Mouse (Mus musculus) lung, adult 18-20 months (tissue): ENCODE data around the gene Slc27a3.

ENCODE experiments used
- DNase-seq, 2 experiments: peaks; one replicate each; pipeline ENCODE4 v3.0.0; 2022; ENCODE audit warnings: mixed read lengths in 2 of 2

Slc27a3 gene

DNA sequence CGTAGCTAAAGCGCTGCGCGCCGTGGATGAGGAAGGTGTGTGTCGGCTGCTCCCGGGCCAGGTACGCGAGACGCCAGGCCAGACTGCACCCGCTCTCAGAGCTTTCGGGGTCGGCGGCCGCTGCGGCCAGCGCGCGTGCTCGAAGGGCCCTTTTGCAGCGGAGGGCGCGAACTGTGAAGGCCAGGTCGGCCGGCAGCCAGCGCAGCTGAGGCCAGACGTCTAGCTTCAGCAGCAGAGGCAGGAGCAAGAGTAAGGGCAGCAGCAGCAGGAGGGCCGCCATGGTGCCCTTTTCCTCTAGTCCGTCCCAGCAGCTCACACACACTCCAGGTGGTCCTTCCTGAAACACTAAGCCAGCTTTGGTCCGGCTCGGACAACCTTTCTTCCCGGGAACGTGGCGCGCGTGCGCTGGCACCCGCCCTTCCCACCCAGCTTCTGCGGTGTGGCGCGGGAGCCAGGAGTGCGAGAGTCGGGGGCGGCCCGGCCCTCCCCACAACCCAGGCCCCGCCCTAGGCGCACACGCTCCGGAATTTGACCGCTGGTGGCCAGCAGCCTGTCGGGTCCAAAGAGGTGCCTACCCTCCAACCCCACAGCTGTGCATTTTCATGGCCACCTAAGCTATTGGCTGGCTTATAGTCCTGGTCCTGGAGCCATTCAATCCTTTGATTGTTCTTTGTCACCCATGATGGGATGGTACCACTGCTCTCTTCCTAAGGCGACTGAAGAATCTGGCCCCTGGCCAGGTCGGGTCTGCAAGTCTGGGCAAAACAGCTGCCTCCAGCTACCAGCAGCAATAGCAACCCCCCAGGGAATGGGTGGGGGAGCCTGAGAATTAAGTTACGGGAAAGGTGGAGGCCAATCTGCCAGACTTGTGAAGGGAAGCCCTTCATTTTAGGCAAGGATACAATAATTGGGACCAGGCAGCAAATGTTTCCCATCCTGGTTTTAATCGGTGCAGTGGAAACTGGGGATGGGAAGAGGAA, at the start of gene Slc27a3:
Slc27a3 (minus strand) TSS at position 428 of the 980 bp plus-strand sequence.
- DNase-seq, result peak; percentile 45 to 54

DNA sequence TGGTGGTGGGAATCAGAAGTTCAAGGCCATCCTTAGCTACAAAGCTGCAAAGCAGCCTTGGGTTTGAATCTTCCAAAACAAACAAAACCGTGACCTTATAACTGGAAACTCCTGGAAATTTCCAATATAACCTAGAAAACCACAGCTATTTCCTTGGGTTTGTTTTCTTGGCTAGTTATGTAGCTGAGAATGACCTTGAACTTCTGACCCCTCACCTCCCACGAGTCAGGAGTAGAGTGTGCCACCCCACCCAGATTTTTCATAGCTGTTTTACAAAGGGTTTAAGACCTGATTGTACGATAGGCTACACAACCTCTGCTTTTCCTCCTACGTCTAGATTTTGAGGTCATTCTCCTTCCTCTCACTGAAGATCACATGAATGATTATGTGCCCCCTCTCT, 47.4 kb upstream of the Slc27a3 start:
- no peak for DNase-seq

DNA sequence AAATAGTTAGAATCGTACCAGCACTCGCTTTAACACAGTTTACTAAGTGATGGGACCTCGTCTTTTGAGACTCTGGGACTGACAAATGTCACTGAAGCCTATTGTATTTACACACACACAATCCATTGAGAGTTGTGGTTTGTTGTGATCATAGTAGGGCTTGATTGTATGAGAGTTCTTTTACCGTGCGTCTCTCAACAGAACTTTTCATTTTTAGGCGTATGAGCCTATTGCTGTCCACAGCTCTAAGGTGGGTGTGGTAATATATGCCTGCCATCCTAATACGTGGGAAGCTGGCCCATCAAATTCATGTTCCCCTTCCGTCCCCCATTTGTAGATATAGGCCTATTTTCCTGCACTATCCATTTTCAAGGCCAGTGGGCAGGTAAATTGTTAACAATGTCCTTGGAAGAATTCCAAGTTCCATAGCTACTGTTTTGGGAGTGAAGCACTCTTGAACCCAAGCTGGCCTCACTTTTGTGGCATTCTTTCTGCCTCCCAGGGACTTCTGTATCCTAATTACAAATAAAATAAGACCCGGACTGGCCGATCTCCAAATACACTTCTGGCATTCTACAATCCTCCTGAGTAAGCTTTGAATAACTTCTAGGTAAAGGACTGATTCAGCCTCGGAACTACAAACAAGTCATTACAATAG, 44.5 kb upstream of the Slc27a3 start:
- peak; percentile 76 to 89 for DNase-seq

DNA sequence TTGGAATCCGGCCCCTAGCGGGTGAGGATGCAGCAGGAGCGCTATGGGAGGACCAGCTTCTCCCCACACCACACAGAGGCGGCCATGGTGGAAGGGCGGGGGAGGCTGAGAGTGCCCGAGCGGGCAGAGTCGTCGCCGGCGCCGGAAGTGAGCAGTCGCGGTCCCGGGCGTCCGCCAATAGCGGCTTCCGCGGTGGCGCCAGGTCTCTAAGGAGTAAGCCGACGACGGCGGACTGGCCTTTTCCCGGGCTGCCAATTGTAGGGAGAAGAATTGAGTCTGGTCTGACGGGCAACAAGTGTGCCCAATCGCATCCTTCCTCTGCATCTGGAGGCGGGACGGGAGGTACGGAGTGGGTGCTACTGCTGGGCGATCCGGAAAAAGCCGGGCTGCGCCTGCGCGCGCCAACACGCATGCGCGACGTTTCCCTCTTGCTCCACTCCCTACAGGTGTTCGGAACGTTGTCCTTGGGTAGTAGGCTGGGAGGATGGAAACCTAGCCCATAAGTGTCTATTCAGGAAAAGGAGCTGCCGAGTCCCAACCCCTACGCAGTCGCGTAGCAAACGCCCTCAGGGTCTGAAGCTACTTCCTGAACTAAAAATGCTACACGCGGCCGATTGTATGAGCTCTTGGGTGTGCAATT, 43.8 kb upstream of the Slc27a3 start, which contains the start of gene Ints3:
Ints3 (minus strand) TSS at position 242 of the 640 bp plus-strand sequence.
- peak; percentile 100 for DNase-seq

DNA sequence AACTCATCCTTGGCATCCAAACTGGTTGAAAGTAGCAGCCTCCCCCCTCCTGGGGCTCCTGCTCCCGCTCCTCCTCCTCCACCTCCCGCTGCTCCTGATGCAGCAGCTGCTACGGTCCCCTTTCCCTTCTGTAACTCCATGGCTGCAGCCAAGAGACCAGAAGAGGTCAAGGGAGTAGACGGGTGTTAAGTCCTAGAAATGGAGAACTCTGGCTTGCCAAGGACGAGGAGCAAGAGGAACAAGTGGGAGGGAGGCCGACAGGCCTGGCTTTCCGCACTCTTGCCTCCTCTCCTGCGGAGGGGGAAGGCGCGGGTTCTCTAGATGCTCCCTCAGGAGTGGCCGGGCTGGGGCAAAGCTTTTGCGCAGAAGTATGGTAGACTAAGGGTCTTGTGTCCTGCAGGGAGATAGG, 43.1 kb upstream of the Slc27a3 start:
- DNase-seq, result peak; percentile 44 to 62

DNA sequence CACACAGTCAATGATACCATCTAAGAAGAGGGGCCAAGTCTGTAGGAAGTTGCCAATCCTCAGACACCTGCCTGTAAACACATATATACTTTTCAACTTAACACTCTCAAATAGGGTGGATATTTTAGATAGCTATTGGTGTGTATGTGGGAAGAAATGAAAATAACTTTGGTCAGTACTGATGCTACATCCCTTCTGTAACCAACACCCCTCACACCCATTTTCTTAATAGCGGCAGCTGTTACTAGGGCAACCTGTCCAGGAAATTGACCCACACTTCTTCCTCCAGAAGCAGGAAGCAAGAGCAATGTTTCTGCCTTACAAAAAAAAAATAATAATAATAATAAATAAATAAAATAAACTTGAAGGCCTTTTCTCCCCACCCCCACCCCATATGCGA, 42.6 kb upstream of the Slc27a3 start:
- DNase-seq, result no peak

DNA sequence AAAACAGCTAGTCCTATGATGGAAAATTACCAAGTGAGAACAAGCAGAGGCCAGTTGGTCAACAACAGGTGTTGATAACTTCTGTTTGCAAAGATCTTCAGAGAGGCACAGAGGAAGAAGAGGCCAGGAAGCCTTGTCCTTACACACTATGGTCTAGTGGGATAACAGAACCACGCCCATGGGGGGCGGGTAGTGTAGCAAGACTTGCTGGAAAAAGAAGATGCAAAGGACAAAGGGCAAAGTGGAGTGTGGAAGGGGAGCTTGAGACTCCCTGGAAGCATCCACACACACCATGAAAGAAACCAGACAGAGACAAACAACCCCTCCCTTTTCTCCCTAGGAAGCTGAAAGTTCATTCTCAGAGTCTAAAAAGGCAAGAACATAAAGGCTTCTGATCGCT, 39.8 kb upstream of the Slc27a3 start:
- no peak for DNase-seq

DNA sequence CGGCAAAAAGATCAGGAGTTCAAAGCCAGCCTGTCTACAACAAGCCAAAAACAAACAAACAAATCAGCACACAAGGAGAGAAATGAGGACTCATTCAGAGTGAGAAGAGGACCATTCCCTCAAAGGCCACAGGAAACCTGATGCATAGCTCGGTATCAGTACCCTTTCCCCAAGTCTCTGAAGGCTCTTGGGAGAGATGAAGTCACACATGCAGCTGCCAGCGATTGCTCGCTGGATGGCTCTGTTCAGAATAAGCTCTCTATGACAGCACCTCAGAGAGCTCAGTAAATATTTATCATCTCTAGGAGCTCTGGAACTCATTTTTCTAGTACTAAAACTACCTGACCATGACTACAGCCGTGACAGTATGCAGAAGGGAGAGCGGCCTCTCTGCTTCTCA, 38.4 kb upstream of the Slc27a3 start:
- DNase-seq, result peak; percentile 36 to 54

DNA sequence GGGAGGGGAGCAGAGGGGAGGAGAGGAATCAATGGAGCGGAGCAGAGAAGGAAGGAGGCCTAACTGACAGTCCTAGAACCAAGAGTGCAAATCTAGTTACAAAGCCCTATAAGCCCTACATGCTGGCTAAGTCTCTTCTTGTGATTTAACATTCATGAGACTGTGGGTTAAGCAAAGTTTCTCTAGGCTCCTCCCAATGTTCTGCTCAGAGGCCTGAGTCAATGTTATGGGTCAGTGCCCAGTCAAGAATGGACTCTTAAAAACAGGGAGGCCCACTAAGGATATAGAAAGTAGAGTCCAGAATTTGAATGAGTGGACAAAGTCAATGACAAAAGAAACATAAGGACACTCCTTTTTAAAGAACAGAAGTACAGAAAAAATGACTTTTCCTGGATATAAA, 37.8 kb upstream of the Slc27a3 start:
- peak in 1 of 2 experiments; percentile 23 for DNase-seq

DNA sequence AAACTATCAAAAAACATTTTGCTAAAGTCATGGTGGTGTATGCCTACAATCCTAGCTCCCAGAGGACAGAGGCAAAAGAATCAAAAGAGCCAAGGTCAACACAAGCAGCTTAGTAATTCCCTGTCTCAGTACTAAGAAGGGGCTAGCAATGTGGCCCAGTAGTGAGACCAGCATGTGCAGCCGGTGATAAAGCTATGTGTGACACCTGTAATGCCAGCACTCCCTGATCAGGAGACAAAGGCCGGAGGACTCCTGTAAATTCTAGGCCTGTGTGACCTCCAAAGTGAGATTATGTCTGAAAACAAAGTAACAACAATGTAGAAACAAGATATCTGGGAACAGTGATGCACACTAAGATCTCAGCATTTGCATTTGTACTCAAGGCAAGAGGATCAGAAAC, 35.8 kb upstream of the Slc27a3 start:
- DNase-seq, result no peak

DNA sequence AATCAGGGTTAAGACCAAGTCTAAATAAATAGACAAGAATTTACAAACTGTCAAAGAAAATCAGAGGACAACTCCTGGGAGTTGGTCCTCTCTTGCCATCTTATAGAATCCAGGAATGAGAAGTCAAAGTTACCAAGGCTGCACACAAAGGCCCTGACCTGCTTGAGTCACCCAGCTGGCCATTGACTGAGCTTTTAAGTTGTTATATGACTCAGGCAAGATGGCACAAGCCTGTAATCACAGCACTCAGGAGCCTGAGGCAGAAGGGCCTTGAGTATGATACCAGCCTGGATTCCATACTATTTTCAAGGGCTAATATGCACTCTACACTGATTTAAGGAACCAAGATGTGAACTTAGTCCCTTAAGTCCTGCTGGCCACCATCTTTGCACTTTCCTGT, 33.8 kb upstream of the Slc27a3 start:
- DNase-seq, result no peak

DNA sequence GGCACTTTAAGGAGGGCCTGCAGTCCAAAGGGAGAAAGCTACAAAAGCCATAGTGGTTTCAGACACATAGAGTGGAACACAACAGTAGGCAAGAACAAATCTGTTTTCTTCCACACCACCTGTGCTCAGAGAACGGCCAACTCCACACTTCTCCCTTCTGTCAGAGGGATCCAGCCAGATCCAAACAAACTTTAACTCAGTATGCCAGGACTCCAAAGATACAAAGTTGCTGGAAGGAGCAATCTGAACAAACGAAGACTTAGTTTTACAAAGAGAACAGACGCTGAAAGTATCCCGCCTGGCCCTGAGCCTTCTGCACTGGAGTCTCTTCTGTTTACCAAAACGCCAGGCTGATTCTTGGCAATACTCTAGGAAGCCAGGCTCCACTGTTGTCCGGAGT, 31.0 kb upstream of the Slc27a3 start:
- no peak for DNase-seq

DNA sequence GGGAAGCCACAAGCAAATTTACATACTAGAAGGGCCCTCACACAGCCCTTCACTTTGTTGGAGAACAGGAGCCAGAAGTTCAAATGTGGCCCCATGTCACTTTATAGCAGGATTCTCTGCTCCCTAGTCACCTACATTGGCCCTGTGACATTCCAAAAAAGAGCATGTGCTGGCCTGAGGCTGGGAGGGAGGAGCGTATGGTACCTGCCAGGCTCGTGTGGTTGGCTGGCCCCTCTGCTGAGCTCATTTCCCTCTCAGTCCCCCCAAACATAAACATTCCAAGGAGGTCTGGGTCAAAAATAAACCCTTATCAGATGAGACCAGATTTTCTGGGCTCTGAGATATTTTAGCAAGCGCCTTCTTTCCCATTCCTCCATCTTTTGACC, 23.3 kb upstream of the Slc27a3 start:
- DNase-seq, result no peak

DNA sequence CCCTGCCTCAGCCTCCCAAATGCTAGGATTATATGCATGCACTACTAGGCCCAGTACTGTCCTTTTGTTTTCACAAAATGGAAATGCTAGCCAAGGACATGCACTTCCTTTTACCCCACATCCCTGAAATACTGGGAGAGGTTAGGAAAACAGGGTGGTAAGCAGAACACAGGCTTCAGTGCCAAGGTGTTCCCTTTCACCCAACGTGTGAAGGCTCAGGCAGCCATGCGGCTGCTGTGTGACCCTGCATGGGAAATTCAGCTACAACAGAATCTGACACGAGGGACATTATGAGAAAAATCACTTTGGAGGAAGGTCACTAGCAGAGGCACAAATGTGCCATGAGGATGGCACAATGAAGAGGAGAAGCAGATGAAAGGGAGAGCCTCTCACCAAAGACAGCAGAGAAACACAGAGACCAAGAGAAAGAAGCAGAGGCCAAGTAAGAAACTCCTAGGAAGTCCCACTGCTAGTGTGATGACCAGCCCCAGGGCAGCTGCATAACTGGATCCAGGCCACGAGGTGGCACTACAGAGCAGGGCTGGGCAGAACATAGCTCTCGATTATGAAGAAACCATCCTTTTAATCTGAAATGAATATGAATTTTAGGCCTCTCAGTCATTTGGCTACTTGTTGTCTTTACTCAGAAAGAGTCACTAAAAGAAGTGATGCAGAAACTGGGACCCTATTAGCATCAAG, 22.7 kb upstream of the Slc27a3 start:
- peak; percentile 77 to 79 for DNase-seq

DNA sequence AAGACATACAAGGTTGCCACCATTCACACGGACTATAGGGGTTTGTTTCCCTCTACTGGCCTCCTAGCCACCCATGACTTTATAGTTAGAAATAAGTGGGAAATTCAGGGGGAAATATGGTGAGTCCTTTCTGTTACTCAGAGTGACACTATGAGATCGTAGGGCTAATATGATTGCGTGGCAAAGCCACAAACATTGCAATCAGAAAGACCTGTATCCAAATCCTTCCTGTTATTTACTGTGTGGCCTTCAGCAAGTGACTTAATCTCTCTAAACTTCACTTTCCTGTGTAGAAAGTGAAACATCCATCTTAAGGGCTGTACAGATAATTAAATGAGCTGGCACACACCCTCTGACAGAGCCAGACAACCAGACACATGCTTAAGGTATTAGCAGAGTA, 19.0 kb upstream of the Slc27a3 start:
- DNase-seq, result no peak

DNA sequence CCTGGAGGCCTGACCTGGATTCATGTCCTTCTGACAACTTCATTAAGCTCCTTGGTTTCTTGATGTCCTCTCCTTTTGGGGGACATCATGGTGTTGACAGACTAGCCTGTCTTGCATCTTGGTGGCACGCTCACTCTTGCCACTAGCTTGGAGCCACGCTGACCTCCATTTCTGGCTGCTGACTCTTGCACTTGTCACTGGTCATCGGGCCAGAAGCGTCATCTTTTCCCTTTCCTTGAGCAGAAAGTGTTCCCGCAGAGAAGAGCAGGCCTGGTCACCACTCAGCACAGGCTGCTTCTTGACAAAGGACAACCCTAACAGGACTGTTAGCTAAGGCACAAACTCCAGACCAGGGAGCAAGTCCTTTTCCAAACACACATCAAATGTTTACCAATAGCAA, 16.7 kb upstream of the Slc27a3 start:
- DNase-seq, result no peak

DNA sequence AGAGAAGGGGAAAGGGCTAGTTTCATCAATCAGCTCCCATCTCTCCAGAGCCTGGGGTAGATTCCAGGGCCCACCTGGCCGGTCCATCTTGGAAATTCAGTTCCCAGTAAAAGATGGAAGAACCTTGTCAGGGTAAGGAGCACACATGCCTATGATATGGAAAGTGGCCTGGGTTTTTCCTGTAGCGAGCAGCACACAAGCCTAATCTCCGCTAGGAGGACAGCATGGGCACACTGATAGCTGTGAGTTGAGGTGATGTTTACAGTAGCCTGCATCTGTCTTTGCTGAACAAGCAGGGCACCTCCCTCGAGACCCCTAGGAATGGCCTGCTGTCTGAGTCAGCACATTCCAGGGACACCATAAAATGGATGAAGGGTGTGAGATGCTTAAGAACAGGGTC, 14.9 kb upstream of the Slc27a3 start:
- DNase-seq, result no peak

DNA sequence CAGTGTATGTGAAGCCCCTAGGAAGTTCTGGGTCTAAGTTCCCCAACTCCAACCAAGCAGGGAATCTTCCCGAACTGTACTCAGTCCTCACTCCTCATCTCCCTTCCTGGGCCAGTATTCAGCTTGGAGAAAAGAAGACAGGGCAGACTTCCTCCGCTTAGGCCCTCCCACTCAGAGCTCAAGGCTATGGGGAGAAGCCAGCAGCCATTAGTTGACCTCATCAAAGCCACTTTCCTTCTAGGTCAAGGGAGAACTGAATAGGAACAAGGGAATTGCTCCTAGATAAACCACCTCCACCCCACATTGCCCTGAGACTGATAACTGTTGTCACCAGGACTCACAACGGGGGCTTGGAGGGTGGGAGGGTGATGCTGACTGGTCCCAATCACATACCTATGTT, 14.4 kb upstream of the Slc27a3 start:
- DNase-seq, result no peak

DNA sequence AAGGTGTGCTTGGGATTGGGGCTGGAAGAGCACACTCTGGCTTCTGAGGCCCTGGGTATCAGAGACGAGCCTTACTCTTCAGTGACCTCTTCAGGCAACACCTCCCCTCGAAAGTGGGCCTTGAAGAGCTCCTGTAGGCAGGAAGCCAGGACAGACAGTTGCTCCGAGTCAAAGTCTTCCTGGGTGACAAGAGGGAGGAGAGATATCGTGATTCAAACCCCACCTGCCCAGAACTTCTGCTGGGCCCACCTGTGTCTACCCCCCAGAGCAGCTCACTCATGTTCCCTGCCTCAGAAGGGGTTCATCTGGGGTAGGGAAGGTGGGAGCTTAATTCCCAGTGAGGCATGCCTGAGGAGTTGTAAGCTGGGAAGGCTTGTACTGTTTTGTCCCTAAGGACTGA, 11.3 kb upstream of the Slc27a3 start:
- DNase-seq, result no peak

DNA sequence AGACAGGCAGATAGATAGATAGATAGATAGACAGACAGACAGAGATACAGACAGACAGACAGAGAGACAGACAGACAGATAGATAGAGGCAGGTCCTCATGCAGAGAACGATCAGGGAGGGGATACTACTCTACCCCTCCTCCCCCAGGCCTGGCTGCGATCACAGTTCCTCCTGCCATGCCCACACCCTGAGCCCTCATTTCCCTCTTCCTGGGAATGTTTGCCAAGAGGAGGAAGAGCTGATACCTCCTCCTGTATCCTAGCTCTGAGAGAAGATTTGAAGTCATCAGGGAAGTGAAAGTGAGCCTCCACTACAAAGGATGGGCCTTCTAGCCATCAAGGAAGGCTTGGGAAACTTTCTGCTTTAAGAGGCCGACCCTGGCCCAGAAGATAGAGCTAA, 5.9 kb upstream of the Slc27a3 start:
- DNase-seq, result peak in 1 of 2 experiments; percentile 38

DNA sequence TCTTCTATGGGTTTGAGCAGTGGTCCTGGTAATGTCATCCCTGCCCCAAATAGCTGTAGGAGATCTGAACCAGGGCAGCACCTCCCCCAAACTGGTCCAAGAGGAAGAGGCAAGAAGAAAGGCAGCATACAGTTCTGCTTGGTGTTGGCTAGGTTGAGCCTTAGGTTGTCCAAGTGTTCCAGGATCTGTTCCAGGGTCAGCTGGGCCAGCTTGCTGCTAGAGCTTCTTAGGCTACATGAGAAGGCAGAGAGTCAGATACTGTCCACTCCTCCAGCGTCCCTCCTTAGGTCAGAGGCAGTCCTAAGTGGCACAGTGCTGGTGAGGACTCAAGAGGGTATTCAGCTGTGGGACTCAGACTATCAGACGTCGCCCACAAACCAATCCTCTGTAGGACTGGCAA, 2.9 kb upstream of the Slc27a3 start:
- no peak for DNase-seq

DNA sequence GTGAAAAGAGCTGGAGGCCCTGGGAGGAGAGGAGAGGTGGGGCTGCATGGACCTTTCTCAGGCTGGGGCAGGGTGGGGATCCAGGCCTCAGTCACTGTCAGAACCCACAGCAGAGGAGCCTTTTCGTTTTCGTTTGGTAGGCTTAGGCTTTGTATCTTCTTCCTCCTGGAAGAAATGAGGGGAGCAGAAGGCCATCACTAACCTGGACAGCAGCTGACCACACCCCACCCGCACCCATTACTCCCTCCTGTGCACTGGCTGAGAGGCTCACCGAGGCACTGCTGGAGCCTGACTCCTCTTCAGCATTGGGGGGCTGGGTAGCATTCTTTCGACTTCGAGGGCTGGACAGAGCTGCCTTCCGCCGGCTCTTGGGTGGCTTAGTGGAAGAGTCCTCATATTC, 2.2 kb upstream of the Slc27a3 start:
- no peak for DNase-seq

DNA sequence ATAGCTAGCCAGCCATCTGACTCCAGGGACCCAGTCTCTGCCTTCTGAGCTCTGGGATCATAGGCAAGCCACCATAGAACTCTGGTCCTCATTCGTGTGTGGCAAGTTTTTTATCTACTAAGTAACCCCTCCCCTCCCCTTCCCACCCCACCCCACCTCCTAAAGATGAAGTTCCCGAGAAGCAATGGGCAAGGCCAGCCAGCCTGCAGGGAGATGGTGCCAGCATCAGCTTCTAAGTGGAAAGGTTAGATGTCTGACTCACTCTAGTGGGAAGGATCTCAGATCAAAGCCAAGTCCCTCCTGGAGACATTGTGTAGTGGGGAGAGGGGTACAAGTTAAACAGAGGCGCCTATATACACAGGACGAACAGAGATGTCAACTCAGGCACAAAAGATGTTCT, 1.3 kb upstream of the Slc27a3 start:
- no peak for DNase-seq
